Mouse (Mus musculus): ENCODE measurements around the gene Tmpo.

Gene Tmpo

DNA sequence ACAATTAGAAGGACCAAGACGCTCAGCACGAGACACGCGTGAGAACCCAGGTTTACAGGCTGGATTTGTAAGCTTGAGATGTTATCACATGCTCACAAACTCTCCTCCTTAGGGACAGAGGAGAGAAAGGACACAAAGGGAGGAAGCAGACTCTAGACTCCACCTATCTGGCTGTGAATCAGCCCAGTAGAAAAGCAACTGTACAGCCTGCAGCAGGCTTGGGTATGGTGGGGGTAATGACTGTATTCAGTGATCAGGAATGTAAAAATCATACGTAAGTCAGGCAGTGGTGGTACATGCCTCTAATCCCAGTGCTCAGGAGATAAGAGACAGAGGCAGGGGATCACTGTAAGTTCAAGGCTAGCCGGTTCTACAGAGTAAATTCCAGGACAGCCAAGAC lies 24.8 kb downstream of the Tmpo start:
- no peak for DNase-seq (ENCODE audit: low spot score)

DNA sequence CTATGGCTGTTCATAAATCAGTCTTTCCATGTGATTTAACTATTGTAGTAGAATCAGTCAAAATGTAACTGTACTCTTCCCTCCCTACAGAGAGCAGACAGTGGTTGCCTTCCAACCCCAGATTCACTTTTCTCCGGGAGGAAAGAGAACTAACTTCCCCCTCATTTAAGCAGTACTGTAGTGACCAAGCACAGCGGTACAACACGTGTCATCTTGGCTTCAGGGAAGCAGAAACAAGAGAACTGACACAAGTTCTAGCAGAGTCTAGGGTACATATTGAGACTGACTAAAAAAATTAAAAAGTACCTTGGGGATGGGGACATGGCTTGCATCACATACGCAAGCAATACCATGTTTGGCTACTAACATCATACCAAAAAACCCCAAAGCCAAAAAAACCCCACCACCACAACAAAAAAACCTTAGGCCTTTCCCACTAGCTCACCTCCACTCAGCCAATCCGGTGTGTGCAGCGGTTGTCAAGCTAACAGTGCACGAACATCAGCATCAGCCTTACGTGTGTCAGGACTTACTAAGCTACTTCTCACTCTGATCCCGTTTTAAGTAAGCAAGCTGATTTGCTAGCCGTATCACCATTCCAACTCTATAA lies 27.1 kb downstream of the Tmpo start:
- no peak for DNase-seq (ENCODE audit: low spot score)

DNA sequence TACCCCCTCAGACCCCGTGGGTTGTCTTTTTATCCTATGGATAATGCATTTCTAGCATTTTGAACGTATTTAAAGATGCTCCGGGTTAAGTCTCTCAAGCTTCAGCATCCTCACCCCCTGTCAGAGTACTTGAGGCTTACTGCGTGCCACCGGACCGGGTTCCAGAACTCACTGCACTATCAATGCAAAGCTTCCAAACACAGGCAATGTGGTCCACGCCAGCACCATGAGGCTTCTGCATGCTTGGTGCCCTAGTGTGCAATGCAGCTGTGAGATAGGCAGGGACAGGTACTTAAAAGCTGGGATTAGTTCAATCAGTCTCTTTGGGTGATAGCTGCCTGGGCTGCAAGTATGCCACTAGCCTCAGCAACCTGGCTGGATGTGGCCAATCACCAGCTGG lies 35.7 kb downstream of the Tmpo start:
- no peak for DNase-seq (ENCODE audit: low spot score)

- DNase-seq (ENCODE audit: low spot score) = no peak
Measured at GRCm38 (mm10) chr10:91143313-91144230, 37.5 kb downstream of the Tmpo start.

DNA sequence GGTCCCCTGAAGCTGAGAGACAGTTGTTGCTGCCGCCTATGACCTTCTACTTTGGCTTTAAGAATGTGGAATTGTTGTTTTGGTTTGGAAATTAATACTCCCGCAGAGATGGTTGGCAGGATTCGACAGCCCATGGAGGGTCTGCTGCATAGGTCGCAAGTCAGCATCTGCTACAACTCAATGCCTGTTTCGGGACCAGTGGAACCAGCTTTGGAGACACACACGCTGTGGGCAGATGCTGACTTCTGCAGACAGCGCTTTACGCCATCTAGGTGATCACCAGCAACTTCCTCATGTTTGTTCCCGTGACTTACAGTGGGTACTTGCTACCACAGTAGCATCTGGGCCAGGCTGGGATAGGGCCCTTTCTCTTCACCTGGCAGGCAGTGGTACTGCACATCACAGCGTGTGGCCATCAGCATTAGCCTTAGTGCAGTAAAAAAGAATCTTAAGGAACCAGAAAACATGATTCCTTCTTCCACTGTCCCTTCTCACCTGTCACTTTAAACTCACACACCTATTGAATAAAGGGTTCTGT lies 38.4 kb downstream of the Tmpo start:
- no peak for DNase-seq (ENCODE audit: low spot score)

DNA sequence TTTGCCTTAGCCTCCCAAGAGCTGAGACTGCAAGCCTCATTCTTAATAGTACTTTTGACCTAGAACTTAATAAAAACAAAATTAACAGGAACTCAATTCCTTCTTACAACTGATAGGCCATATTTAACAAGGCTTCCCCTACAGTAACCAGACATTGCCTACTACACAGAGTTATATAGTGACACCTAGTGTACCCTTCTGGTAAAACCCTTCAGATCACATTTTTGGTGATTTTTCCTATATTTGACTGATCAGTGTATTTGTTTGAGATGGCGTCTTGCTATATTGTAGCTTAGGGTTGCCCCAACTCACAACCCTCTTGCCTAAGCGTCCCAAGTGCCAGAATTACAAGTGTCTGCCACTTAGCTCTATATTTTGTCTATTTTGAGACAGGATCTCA lies 39.6 kb downstream of the Tmpo start:
- no peak for DNase-seq (ENCODE audit: low spot score)

- DNase-seq (ENCODE audit: low spot score) = no peak
Measured at GRCm38 (mm10) chr10:91139148-91139766, 41.9 kb downstream of the Tmpo start.

- no peak for DNase-seq (ENCODE audit: low spot score)
Measured at GRCm38 (mm10) chr10:91138317-91138716, 42.8 kb downstream of the Tmpo start.

DNA sequence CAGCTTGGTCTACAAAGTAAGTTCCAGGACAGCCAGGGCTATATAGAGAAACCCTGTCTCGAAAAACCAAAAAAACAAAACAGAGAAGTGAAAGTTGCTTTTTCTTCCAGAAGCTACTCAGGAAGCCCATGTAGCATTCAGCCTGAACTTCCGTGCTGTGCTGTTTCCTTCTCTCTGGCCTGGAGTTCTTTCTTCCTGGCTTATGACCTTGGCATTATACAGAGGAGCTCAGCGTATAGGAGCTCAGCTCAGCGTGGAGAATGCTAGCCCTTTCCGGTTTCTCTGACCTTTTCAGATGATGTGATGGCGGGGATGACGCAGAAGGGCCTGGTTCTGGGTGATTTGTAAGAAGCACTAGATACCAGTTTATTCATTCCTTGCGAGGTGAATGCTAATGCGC lies 43.7 kb downstream of the Tmpo start:
- no peak for DNase-seq (ENCODE audit: low spot score)

- DNase-seq (ENCODE audit: low spot score) = no peak
Measured at GRCm38 (mm10) chr10:91135302-91135972, 45.7 kb downstream of the Tmpo start.

- no peak for DNase-seq (ENCODE audit: low spot score)
Measured at GRCm38 (mm10) chr10:91131565-91131964, 49.5 kb downstream of the Tmpo start.

DNA sequence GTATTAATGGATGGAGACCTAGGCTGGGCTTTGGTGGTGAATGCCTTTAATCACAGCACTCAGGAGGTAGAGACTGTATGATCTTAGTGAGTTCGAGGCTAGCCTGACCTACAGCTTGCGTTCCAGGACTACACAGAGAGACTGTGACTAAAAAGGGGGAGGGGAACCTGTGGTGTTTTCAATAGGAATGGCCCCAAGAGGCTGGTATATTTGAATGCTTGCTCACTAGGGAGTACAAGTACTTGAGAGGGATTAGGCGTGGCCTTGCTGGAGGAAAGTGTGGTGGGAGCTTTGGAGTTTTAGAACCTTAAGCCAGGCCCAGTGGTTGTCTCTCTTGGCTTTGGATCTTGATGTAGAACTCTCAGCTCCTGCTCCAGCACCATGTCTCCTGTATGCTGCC lies 50.3 kb downstream of the Tmpo start:
- no peak for DNase-seq (ENCODE audit: low spot score)

GRCm38 (mm10) chr10:91128551-91129160 lies 52.5 kb downstream of the Tmpo start:
- DNase-seq (ENCODE audit: low spot score) = no peak

DNA sequence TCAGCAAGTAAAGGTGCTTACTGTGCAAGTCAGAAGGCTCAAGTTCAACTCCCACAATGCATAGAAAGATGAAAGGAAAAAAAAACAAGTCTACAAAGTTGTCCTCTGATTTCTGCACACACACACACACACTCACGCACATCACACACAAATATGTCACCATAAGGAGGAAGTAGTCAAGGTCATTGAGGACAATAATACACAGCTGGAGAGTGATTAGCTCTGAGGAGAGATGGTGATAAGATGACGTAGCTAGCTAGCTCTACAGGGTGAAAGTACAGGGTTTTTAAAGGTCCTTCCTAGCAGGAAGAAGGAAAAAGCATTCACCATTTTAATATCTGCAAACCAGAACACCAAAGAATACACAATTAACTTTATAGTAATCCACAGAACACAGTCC lies 53.7 kb downstream of the Tmpo start:
- DNase-seq (ENCODE audit: low spot score) = no peak

DNA sequence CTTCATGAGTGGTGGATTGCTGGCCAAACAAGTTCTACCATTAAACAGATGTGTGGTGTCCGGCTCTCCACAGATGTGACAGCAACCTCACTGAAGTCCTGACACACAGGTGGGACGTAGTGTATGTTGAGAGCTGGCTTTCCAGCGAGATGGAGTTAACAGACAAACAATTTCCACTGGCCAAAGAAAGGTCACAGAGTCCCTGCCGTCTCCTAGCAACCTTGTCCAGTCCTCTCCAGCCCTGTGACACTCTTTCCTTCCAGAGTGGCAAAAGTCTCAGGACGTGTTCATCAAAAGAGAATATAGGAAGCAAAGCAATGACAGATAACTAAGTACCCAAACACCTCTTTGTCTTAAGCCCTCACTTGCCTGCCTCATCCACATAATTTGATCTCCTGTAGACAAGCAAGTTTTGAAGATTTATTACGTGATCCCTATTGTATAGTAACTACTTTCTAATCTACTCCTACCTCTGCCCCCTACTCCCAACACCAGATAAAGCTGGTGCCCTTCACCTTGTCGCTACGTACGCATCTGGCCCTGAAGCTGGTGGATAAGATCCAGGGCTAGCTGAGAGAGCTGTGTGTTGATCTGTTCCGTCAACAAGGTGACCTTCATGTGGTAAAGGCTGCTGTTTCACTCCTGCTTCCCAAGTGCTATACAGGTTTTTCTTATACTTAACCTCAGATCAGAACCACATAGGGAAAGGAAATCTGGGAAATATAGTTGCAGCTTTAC lies 54.3 kb downstream of the Tmpo start:
- DNase-seq (ENCODE audit: low spot score) = no peak

- DNase-seq (ENCODE audit: low spot score) = peak; percentile 96
Measured at GRCm38 (mm10) chr10:91123828-91124822, 57.0 kb downstream of the Tmpo start, which contains the start of gene Slc25a3. TSS of gene Slc25a3 (minus strand) at chr10:91124059.

GRCm38 (mm10) chr10:91123281-91123827 lies 57.8 kb downstream of the Tmpo start:
- peak; percentile 21 for DNase-seq (ENCODE audit: low spot score)

DNA sequence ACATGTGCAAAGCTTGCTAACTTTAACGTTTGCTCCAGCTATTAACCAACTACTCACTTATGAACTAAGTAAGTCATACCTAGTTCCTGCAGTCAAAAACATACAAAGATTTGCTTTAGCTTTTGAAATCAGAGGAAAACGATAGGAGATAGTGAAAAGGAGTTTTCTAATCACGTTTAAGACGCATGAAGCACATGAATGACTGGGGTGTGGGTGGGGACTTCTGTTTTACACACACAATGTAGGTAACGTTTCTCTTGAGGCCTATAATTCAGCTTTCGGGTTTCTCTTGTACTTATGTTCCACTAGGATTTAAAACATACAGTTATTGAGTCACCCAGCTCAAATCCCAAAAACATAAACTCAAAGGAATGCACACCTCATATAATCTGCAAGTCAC lies 58.5 kb downstream of the Tmpo start:
- no peak for DNase-seq (ENCODE audit: low spot score)

GRCm38 (mm10) chr10:91116958-91117357 lies 64.2 kb downstream of the Tmpo start:
- DNase-seq (ENCODE audit: low spot score) = no peak

Data from ovary, postnatal 14 days (tissue).